Mouse (Mus musculus) forebrain, embryonic 12.5 days (tissue): ENCODE data around the gene Rbfox1. TPM values are rescaled to one million over a fixed set of nuclear protein-coding genes. Genes with fewer than 3 reads are reported as not detected.
A peak's percentile ranks its signal among the peaks of the same experiment; 100 is the strongest.

Experiments used
- ATAC-seq: fragments of 200-750 bp; cut with Nextera tagmentation; 2 replicates; pipeline ENCODE4 v1.8.0; 2017; ENCODE audit warnings: moderate TSS enrichment; ENCODE audit not compliant: low FRiP score
- H3K27ac ChIP-seq: fragments of 300-500 bp; sonication (generic); 2 replicates; pipeline ENCODE4 v1.5.1; 2016; ENCODE audit warnings: mild to moderate bottlenecking
- H3K27me3 ChIP-seq: fragments of 300-500 bp; sonication (generic); 2 replicates; pipeline ENCODE4 v1.6.1; 2016; ENCODE audit warnings: mild to moderate bottlenecking
- H3K36me3 ChIP-seq: fragments of 300-500 bp; sonication (generic); replicated peaks from 2 replicates; pipeline ENCODE4 v1.6.1; 2016; ENCODE audit warnings: mild to moderate bottlenecking
- H3K4me1 ChIP-seq: fragments of 300-500 bp; sonication (generic); 2 replicates; pipeline ENCODE4 v1.6.1; 2016
- H3K4me2 ChIP-seq: fragments of 300-500 bp; sonication (generic); 2 replicates; pipeline ENCODE4 v1.6.1; 2016; ENCODE audit warnings: mild to moderate bottlenecking, moderate library complexity
- H3K4me3 ChIP-seq: fragments of 300-500 bp; sonication (generic); replicated peaks from 2 replicates; pipeline ENCODE4 v1.5.1; 2016; ENCODE audit warnings: mild to moderate bottlenecking
- H3K9ac ChIP-seq: fragments of 300-500 bp; sonication (generic); 2 replicates; pipeline ENCODE4 v1.6.1; 2016; ENCODE audit warnings: mild to moderate bottlenecking
- H3K9me3 ChIP-seq: fragments of 300-500 bp; sonication (generic); 2 replicates; pipeline ENCODE4 v1.6.1; 2016
- WGBS: fragments of 180-500 bp; shearing (Covaris S2); methylation state at CpG from one replicate; pipeline ENCODE4 v1.1.7; 2016; 5-methylcytosine and 5-hydroxymethylcytosine counted together
- polyA plus RNA-seq: library from polyadenylated mRNA; unstranded; fragments of >200 nt; fragmentation: Nextera tagmentation; extraction: Ambion mirVana; gene quantifications from 2 replicates; pipeline ENCODE4 v1.2.1, GENCODE M21; 2016

Gene Rbfox1
- polyA plus RNA-seq, 1 experiment from 2014 or later = 16.2 TPM

DNA sequence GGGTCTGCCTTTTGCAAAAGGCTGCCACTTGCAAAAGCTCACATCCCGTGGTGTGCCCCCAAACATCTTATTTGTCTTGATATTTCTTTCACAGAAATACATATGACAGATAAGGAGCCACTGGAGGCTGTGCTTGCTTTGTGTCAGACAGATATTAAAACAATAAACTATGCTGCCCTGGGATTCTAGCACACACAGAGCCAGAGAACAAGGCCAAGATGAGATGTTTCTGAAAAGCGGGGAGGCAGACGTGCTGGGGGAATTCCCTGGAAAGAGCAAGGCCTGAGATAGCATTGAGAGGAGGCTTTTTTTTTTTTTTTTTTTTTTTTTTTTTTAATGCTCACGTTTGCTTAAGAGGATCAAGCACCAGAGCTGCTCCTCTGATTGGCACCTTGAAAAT is 1456.0 kb downstream of the Rbfox1 start:
- Histone ChIP-seq H3K27ac (no peak overlapping the region), H3K4me3 (no peak overlapping the region), H3K9me3 (no peaks in the 10 kb centered on the region), H3K4me2 (no peak overlapping the region), H3K36me3 (no peaks in the 10 kb centered on the region), H3K9ac (no peak overlapping the region), H3K4me1 (peaks cover 5% of the 10 kb centered on the region; the same call in 1 of the 2 replicates), H3K27me3 (peaks cover 38% of the 10 kb centered on the region)
- no peak for ATAC-seq
- 55% methylated on average over 4 of the region's 4 CpGs for WGBS

GRCm38 (mm10) chr16:7345298-7345697 is 1460.1 kb downstream of the Rbfox1 start:
- Histone ChIP-seq H3K27ac (no peak overlapping the region), H3K4me1 (peaks cover 13% of the 10 kb centered on the region; the same call in 1 of the 2 replicates), H3K36me3 (no peaks in the 10 kb centered on the region), H3K27me3 (peaks cover 53% of the 10 kb centered on the region), H3K9ac (no peak overlapping the region), H3K4me2 (no peak overlapping the region), H3K4me3 (no peak overlapping the region), H3K9me3 (no peaks in the 10 kb centered on the region)
- WGBS = 66% methylated on average over 3 of the region's 3 CpGs
- ATAC-seq = no peak

GRCm38 (mm10) chr16:7346001-7346625 is 1461.0 kb downstream of the Rbfox1 start:
- Histone ChIP-seq H3K9ac (no peak overlapping the region), H3K27me3 (peaks cover 61% of the 10 kb centered on the region), H3K36me3 (no peaks in the 10 kb centered on the region), H3K27ac (no peak overlapping the region), H3K4me1 (peaks cover 13% of the 10 kb centered on the region; the same call in 1 of the 2 replicates), H3K4me2 (no peak overlapping the region), H3K4me3 (no peak overlapping the region), H3K9me3 (no peaks in the 10 kb centered on the region)
- 26% methylated on average over 11 of the region's 11 CpGs for WGBS
- ATAC-seq = peak; percentile 60; the same call in 1 of the 2 replicates

DNA sequence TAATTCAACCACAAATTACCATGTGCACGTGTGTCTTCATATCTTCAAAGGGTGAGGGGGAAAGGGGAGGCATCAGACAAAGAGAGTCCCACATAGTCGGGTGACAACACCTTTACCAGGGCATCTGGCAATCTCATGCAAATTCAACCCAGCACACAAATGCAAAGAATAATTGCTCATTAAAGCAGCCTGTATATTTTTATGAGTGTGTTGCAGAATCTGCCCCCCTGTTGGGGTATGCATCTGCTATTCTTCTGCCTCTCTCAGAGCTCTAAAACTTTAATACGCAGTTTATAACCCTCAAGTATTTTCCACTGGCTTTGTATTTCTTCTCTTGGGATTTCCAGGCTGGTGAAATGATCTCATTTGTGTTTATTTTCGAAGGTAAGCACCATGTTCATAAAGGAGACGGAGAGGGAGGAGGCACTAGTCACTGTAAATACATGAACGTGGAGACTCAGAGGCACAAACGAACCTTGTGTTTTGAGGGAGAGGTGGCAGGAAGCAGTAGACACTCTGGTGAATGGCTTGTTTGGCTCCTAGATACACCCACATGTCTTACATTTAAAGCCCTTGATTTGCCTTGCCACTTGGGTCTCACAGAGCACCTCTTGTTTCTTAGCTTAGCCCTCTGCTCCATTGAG is 1462.5 kb downstream of the Rbfox1 start:
- no peaks in the 10 kb centered on the region for H3K9me3 ChIP-seq
- peaks cover 66% of the 10 kb centered on the region for H3K27me3 ChIP-seq
- ATAC-seq = 0 out of 2 replicates have a peak, but pooled peaks have one; percentile 20
- H3K4me2 ChIP-seq = no peak overlapping the region
- H3K36me3 ChIP-seq = no peaks in the 10 kb centered on the region
- no peak overlapping the region for H3K4me3 ChIP-seq
- H3K9ac ChIP-seq = no peak overlapping the region
- WGBS = 61% methylated on average over 7 of the region's 7 CpGs
- H3K4me1 ChIP-seq = peaks cover 13% of the 10 kb centered on the region; the same call in 1 of the 2 replicates
- H3K27ac ChIP-seq = no peak overlapping the region

DNA sequence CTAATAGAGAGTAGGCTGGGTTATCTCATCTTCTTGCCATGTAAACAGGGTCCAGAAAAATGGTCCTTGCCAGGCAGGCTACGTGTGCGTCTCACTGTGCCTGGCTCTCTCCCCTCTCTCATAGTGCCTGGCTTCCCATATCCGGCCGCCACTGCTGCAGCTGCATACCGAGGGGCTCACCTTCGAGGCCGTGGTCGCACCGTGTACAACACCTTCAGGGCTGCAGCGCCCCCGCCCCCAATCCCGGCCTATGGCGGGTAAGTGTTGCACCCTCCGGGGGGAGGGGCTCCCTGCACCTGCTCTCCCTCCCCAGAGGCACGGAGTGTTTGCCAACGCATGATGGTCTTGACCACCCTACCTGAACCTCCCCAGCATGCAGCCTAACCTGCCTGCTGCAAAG is 1467.7 kb downstream of the Rbfox1 start:
- Histone ChIP-seq H3K27ac (no peak overlapping the region), H3K27me3 (peaks cover 55% of the 10 kb centered on the region)

DNA sequence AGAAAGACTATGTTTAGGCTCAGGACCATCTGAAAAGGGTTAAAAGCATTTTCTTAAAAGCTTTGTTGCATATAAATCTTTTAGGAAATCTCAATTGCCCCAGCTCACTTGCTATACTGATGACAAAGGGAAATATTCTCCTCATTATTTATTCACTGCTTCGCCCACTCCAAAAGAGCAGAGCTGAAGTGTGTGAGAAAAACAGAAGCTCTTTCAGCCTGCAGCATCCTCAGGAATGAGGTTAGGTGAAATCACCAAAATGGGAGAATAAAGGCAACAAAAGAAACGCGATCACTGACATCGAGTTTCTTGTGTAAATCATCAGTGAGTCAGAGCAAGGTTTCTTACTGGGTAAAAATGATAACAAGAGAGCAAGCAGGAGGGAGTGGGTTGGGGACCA is 1469.0 kb downstream of the Rbfox1 start:
- no peak overlapping the region for H3K4me3 ChIP-seq
- H3K36me3 ChIP-seq = no peaks in the 10 kb centered on the region
- no peak overlapping the region for H3K4me2 ChIP-seq
- no peak for ATAC-seq
- no peaks in the 10 kb centered on the region for H3K9me3 ChIP-seq
- 60% methylated on average over 4 of the region's 4 CpGs for WGBS
- peaks cover 10% of the 10 kb centered on the region for H3K4me1 ChIP-seq
- H3K27ac ChIP-seq = no peak overlapping the region
- peaks cover 49% of the 10 kb centered on the region for H3K27me3 ChIP-seq
- H3K9ac ChIP-seq = no peak overlapping the region

More for the DNA sequence above, 1467.7 kb downstream of the Rbfox1 start:
- no peaks in the 10 kb centered on the region for H3K9me3 ChIP-seq
- H3K4me1 ChIP-seq = peaks cover 7% of the 10 kb centered on the region; the same call in 1 of the 2 replicates
- no peak overlapping the region for H3K9ac ChIP-seq
- ATAC-seq = no peak
- no peak overlapping the region for H3K4me3 ChIP-seq
- H3K4me2 ChIP-seq = no peak overlapping the region
- H3K36me3 ChIP-seq = no peaks in the 10 kb centered on the region
- 73% methylated on average over 16 of the region's 16 CpGs for WGBS

DNA sequence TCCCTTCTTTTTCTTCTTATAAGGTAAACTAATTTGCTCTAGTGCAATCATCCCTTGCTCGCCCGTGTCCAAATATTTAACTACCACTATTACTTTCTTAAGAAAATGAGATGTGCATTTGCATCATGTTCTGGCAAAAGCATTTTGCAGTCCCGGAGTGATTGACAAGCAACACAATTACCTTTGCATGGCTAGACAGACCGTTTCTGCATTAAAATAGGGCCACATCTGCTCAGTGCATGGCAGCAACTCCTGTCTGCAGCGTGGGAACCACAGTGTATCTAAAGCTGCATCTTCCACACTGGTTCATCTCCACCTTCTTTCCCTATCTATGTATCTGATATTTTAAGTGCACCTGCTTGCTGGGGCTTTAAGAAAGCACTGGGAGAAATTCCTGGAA is 1473.9 kb downstream of the Rbfox1 start:
- H3K9me3 ChIP-seq = no peaks in the 10 kb centered on the region
- 42% methylated on average over 5 of the region's 5 CpGs for WGBS
- H3K4me2 ChIP-seq = no peak overlapping the region
- no peak overlapping the region for H3K27ac ChIP-seq
- H3K9ac ChIP-seq = no peak overlapping the region
- H3K36me3 ChIP-seq = no peaks in the 10 kb centered on the region
- ATAC-seq = no peak
- peaks cover 12% of the 10 kb centered on the region for H3K27me3 ChIP-seq
- H3K4me1 ChIP-seq = peaks cover 9% of the 10 kb centered on the region
- H3K4me3 ChIP-seq = no peak overlapping the region

DNA sequence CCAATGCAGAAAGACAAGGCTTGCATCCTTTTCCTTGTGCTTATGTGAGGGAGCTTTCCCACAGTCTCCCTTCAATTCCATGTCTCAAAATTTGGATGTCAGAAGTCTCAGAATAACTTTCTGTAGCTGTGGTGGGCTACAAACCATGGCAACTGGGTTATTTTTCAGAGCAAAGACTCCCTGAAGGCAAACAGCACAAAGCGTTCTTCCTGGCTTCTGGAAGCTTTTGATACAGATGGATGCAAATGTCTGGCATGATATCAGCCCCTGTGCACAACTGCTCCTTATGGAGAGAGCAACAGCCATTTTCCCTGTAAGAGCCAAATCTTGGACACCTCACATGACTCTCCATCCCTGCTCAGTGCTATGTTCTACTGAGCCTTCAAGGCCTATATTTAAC is 1475.6 kb downstream of the Rbfox1 start:
- ATAC-seq = no peak
- H3K27me3 ChIP-seq = peaks cover 7% of the 10 kb centered on the region
- H3K9me3 ChIP-seq = no peaks in the 10 kb centered on the region
- 97% methylated on average over 1 of the region's 1 CpGs for WGBS
- no peak overlapping the region for H3K4me2 ChIP-seq
- no peak overlapping the region for H3K4me3 ChIP-seq
- H3K9ac ChIP-seq = no peak overlapping the region
- H3K4me1 ChIP-seq = peaks cover 9% of the 10 kb centered on the region
- no peaks in the 10 kb centered on the region for H3K36me3 ChIP-seq
- H3K27ac ChIP-seq = no peak overlapping the region

GRCm38 (mm10) chr16:7365878-7366277 is 1480.7 kb downstream of the Rbfox1 start:
- no peak for ATAC-seq
- H3K27ac ChIP-seq = no peak overlapping the region

DNA sequence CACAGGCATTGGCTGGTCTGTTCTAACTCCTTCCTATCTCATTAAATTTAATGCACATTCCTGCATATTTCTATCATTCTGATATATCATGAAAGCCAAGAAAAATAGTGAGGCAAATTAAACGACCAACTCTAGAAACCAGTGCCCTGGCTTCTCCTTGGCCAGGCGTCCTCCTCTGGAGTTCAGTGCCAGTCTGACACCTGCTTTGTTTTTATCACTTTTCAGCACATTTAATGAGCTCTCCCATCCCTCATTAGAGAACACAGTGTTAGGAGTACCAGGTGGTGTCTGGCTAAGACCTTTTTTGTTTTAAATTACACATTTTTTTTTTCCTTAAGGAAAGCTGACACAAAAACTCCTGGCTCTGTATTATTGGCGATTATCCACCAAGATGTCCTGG is 1489.0 kb downstream of the Rbfox1 start:
- peak; percentile 73; the same call in 1 of the 2 replicates for ATAC-seq
- 36% methylated on average over 3 of the region's 3 CpGs for WGBS
- H3K27me3 ChIP-seq = peaks cover 14% of the 10 kb centered on the region

More at GRCm38 (mm10) chr16:7365878-7366277, 1480.7 kb downstream of the Rbfox1 start:
- Histone ChIP-seq H3K9ac (no peak overlapping the region), H3K36me3 (no peaks in the 10 kb centered on the region), H3K4me3 (no peak overlapping the region), H3K4me1 (no peaks in the 10 kb centered on the region), H3K9me3 (no peaks in the 10 kb centered on the region), H3K4me2 (no peak overlapping the region), H3K27me3 (peaks cover 5% of the 10 kb centered on the region; the same call in 1 of the 2 replicates)

DNA sequence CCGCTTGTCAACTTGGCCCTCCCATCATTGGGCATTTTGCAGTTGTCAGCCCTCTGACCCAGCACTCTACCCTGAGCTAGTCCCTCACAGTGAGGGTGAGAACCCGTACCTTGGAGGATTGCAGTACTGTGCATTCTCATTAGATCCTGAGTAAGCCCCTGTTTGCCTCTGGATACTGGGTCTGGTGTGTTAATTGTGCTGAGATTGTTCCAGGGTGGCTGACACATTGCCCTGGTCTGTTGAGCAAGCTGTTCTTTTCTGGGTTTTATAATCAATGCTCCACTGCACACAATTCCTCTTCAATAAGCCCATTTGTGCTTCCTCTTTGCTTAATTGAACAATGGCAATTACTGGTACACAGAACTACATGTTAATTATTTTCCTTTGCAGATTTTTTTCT is 1489.5 kb downstream of the Rbfox1 start:
- Histone ChIP-seq H3K27me3 (peaks cover 14% of the 10 kb centered on the region), H3K9me3 (no peaks in the 10 kb centered on the region), H3K27ac (peak overlapping the region; percentile 37; the same call in 1 of the 2 replicates), H3K9ac (no peak overlapping the region), H3K4me3 (no peak overlapping the region), H3K4me1 (peaks cover 8% of the 10 kb centered on the region; the same call in 1 of the 2 replicates), H3K36me3 (no peaks in the 10 kb centered on the region), H3K4me2 (no peak overlapping the region)
- peak; percentile 76; the same call in 1 of the 2 replicates for ATAC-seq
- 24% methylated on average over 2 of the region's 2 CpGs for WGBS

More for the DNA sequence above, 1489.0 kb downstream of the Rbfox1 start:
- Histone ChIP-seq H3K9ac (no peak overlapping the region), H3K4me3 (no peak overlapping the region), H3K27ac (peak overlapping the region; percentile 37; the same call in 1 of the 2 replicates), H3K36me3 (no peaks in the 10 kb centered on the region), H3K4me1 (peaks cover 8% of the 10 kb centered on the region; the same call in 1 of the 2 replicates), H3K9me3 (no peaks in the 10 kb centered on the region), H3K4me2 (no peak overlapping the region)

DNA sequence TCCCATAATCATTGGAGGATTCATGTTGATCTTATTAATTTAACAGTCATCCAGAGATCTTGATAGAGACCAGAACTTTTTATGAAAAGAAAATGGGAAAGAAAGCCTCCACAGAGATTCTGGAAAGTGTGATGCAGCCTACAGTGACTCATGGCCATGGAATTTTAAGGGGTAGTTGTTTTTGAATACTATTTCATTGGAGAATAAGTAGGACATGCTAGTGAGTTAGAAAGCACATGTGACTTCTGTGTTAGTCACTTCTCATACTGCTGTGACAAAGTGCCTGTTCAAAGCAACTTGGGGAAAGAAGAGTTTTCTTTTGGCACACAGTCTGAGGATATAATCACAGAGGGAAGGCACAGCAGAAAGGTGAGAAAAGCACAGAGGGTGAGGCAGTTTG is 1510.9 kb downstream of the Rbfox1 start:
- ATAC-seq = no peak
- H3K4me2 ChIP-seq = no peak overlapping the region
- H3K4me3 ChIP-seq = no peak overlapping the region
- H3K27me3 ChIP-seq = no peaks in the 10 kb centered on the region
- H3K9ac ChIP-seq = no peak overlapping the region
- H3K36me3 ChIP-seq = no peaks in the 10 kb centered on the region
- H3K27ac ChIP-seq = no peak overlapping the region
- 0 out of 2 replicates have a peak, but pooled peaks cover under 1% of the 10 kb centered on the region for H3K4me1 ChIP-seq
- no peaks in the 10 kb centered on the region for H3K9me3 ChIP-seq
